Mouse (Mus musculus): ENCODE measurements around the gene Atrnl1.

GRCm38 (mm10) chr19:57610058-57610475 is 767 bp upstream of the Atrnl1 start:
- no peak for TF ChIP-seq POLR2A (IDR thresholded peaks at IDR 0.05; ENCODE audit: extremely low read depth, insufficient read depth, low read length)
- TF ChIP-seq CTCF (IDR thresholded peaks at IDR 0.05; ENCODE audit: extremely low read depth, insufficient read depth, low read length), result no peak
